Mouse (Mus musculus): Measurements from ENCODE around the gene Pakap. TPM values are rescaled to one million over a fixed set of nuclear protein-coding genes. Genes with fewer than 3 reads are reported as not detected.

The Pakap gene
- polyA plus RNA-seq, 1 experiment from 2014 or later: 25.3 TPM

DNA sequence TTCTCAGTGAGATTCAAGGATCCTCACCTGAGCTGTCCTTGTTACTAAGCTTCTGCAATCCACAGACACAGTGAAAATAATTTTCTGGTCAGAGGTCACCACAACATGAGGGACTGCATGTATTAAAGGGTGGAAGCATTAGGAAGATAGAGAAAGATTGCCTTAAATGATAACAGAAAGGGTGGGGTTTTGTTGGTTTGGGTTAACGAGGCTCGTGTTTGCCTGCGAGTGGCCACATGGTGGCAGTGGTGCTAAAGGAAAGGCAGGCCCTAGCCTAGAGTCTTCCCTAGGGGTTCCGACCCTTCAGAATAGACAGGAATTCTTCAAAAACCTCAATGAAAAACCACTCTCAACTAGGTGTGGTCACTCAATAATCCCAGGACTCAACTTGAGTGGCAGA is 333.2 kb downstream of the Pakap start:
- Histone ChIP-seq H3K27me3 (ENCODE audit: insufficient read depth, poor library complexity, severe bottlenecking) (no peaks in the 10 kb centered on the region), H3K4me3 (no peak overlapping the region), H3K27ac (no peak overlapping the region), H3K4me1 (replicated peaks) (peaks cover 7% of the 10 kb centered on the region), H3K36me3 (peaks cover 12% of the 10 kb centered on the region), H3K9me3 (no peaks in the 10 kb centered on the region)
- 15% methylated on average over 4 of the region's 4 CpGs for WGBS
- peak; percentile 45 for DNase-seq (ENCODE audit: low spot score)

DNA sequence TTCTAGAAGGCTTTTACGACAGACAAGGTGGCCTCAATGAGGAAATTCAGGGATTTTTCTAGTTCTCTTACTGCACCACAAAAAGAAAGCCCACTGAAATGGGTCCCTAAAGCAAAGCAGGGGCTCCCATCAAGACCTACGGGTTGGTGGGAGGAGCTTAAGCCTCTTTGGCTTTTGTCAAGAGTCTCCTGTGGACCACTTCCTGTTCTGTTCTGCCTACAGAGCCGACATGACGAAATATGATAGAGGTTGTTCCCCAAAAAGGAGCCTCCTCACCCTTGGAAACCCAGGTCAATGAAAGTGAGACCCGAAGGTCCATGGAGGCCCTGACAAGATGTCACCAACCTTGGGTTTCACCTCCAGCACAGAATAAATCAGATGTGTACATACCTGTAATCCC is 334.6 kb downstream of the Pakap start:
- Histone ChIP-seq H3K4me1 (replicated peaks) (peaks cover 7% of the 10 kb centered on the region), H3K9me3 (no peaks in the 10 kb centered on the region), H3K4me3 (no peak overlapping the region), H3K36me3 (peaks cover 5% of the 10 kb centered on the region), H3K27me3 (ENCODE audit: insufficient read depth, poor library complexity, severe bottlenecking) (no peaks in the 10 kb centered on the region), H3K27ac (no peak overlapping the region)
- WGBS: 87% methylated on average over 5 of the region's 5 CpGs
- DNase-seq (ENCODE audit: low spot score): no peak

GRCm38 (mm10) chr4:57904211-57904610 is 336.2 kb downstream of the Pakap start:
- DNase-seq (ENCODE audit: low spot score): peak; percentile 68
- WGBS: 16% methylated on average over 5 of the region's 5 CpGs
- H3K27me3 ChIP-seq (ENCODE audit: insufficient read depth, poor library complexity, severe bottlenecking): no peaks in the 10 kb centered on the region
- no peak overlapping the region for H3K27ac ChIP-seq
- H3K4me3 ChIP-seq: no peak overlapping the region
- H3K9me3 ChIP-seq: no peaks in the 10 kb centered on the region
- H3K4me1 ChIP-seq (replicated peaks): peaks cover 7% of the 10 kb centered on the region
- no peaks in the 10 kb centered on the region for H3K36me3 ChIP-seq

DNA sequence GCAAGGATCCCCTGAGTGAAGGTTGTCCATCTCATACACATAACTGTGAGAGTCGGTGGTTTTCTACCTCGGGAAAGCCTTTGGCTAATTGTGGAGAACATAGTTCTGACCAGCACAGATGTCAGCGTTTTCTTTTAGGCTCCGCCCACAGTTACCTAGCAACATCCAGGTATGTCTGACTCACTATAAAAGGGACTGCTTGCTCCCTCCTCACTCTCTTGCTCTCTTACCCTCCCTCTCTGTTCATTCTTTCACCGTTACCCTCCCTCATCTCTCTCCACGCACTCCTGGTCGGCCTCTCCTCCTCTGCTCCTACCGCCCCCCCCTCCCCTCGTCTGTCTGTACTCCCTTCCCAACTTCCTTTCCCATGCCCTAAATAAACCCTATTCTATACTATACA is 336.7 kb downstream of the Pakap start:
- Histone ChIP-seq H3K4me3 (no peak overlapping the region), H3K27me3 (ENCODE audit: insufficient read depth, poor library complexity, severe bottlenecking) (no peaks in the 10 kb centered on the region), H3K36me3 (no peaks in the 10 kb centered on the region), H3K9me3 (no peaks in the 10 kb centered on the region), H3K27ac (no peak overlapping the region), H3K4me1 (replicated peaks) (peaks cover 7% of the 10 kb centered on the region)
- 30% methylated on average over 9 of the region's 9 CpGs for WGBS
- no peak for DNase-seq (ENCODE audit: low spot score)

DNA sequence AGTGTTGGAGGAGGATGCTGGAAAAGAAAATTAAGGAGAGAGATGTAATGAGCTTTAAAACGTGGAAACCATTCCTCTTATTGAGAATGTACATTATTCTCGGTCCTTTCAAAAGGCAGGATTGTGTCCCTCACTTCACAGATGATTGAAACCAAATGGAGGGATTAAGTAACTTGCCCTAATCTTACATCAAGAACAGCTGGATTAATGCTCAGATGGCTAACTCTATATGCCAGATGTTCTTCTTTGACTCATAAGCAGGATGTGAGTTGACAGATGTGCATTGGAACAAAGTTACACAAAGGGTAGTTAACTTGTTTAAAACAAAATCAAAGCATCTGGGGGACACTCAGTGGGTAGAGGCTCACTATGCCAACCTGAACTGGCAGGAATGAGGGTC is 338.7 kb downstream of the Pakap start:
- H3K4me3 ChIP-seq: no peak overlapping the region
- 59% methylated on average over 2 of the region's 2 CpGs for WGBS

DNA sequence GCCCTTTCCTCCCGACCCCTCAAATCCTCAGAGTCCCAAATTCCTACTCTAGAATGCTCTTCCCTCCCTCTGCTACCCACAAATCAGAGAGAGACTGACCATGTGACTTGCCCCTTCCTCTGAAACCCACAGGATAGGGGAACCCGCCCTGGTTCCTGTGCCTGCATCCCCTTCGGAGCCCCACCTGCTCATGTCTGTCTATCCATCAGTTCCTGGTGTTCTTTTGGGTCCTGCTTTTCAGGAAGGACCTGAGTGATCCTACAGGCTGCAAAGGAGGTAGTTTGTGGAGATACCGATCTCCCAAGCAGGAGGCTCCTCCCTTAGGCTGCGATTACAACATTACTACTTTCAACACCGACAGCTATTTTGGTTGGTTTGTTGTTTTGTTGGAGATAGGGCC is 340.9 kb downstream of the Pakap start:
- Histone ChIP-seq H3K27ac (no peak overlapping the region), H3K4me3 (no peak overlapping the region), H3K4me1 (replicated peaks) (peaks cover 7% of the 10 kb centered on the region), H3K36me3 (no peaks in the 10 kb centered on the region), H3K9me3 (no peaks in the 10 kb centered on the region), H3K27me3 (ENCODE audit: insufficient read depth, poor library complexity, severe bottlenecking) (no peaks in the 10 kb centered on the region)
- WGBS: 78% methylated on average over 6 of the region's 6 CpGs
- DNase-seq (ENCODE audit: low spot score): no peak

More for the DNA sequence above, 338.7 kb downstream of the Pakap start:
- peaks cover 7% of the 10 kb centered on the region for H3K4me1 ChIP-seq (replicated peaks)
- no peaks in the 10 kb centered on the region for H3K27me3 ChIP-seq (ENCODE audit: insufficient read depth, poor library complexity, severe bottlenecking)
- no peaks in the 10 kb centered on the region for H3K9me3 ChIP-seq
- no peak overlapping the region for H3K27ac ChIP-seq
- DNase-seq (ENCODE audit: low spot score): no peak
- no peaks in the 10 kb centered on the region for H3K36me3 ChIP-seq

- DNase-seq (ENCODE audit: low spot score): no peak
- Histone ChIP-seq H3K36me3 (no peaks in the 10 kb centered on the region), H3K27me3 (ENCODE audit: insufficient read depth, poor library complexity, severe bottlenecking) (peaks cover 31% of the 10 kb centered on the region), H3K9me3 (no peaks in the 10 kb centered on the region), H3K4me1 (replicated peaks) (peaks cover 14% of the 10 kb centered on the region), H3K27ac (no peak overlapping the region), H3K4me3 (no peak overlapping the region)
These were observed 345.0 kb downstream of the Pakap start for GRCm38 (mm10) chr4:57913021-57913420.

- peaks cover 16% of the 10 kb centered on the region for H3K4me1 ChIP-seq (replicated peaks)
- no peak overlapping the region for H3K4me3 ChIP-seq
- H3K27me3 ChIP-seq (ENCODE audit: insufficient read depth, poor library complexity, severe bottlenecking): peaks cover 31% of the 10 kb centered on the region
- no peak overlapping the region for H3K27ac ChIP-seq
- WGBS: 75% methylated on average over 10 of the region's 10 CpGs
- DNase-seq (ENCODE audit: low spot score): no peak
- no peaks in the 10 kb centered on the region for H3K9me3 ChIP-seq
- H3K36me3 ChIP-seq: no peaks in the 10 kb centered on the region
These were observed 346.5 kb downstream of the Pakap start for GRCm38 (mm10) chr4:57914193-57915190.

- DNase-seq (ENCODE audit: low spot score): no peak
- 40% methylated on average over 17 of the region's 17 CpGs for WGBS
- peaks cover 31% of the 10 kb centered on the region for H3K27me3 ChIP-seq (ENCODE audit: insufficient read depth, poor library complexity, severe bottlenecking)
These were observed 347.4 kb downstream of the Pakap start for GRCm38 (mm10) chr4:57915216-57915965.

GRCm38 (mm10) chr4:57916201-57916661 is 348.3 kb downstream of the Pakap start, which contains the start of gene D630039A03Rik:
Gene D630039A03Rik, minus strand, starts transcription at chr4:57916297.
- H3K27ac ChIP-seq: no peak within 1 kb of the TSS; the same call in 1 of the 2 replicates
- no peaks in the 10 kb centered on the region for H3K9me3 ChIP-seq
- peak within 1 kb of the TSS; percentile 23; the same call in 1 of the 2 replicates for H3K4me3 ChIP-seq
- H3K4me1 ChIP-seq (replicated peaks): peaks cover 33% of the 10 kb centered on the region
- DNase-seq (ENCODE audit: low spot score): no peak
- H3K36me3 ChIP-seq: no peaks in the 10 kb centered on the region
- WGBS: 39% methylated on average over 9 of the region's 9 CpGs
- peaks cover 31% of the 10 kb centered on the region for H3K27me3 ChIP-seq (ENCODE audit: insufficient read depth, poor library complexity, severe bottlenecking)

More at GRCm38 (mm10) chr4:57915216-57915965, 347.4 kb downstream of the Pakap start:
- H3K36me3 ChIP-seq: no peaks in the 10 kb centered on the region
- H3K27ac ChIP-seq: no peak overlapping the region; the same call in 1 of the 2 replicates
- H3K4me3 ChIP-seq: peak overlapping the region; percentile 23; the same call in 1 of the 2 replicates
- H3K9me3 ChIP-seq: no peaks in the 10 kb centered on the region
- H3K4me1 ChIP-seq (replicated peaks): peaks cover 25% of the 10 kb centered on the region

GRCm38 (mm10) chr4:57916711-57917110 is 348.7 kb downstream of the Pakap start:
- Histone ChIP-seq H3K4me3 (no peak overlapping the region), H3K9me3 (no peaks in the 10 kb centered on the region), H3K27ac (no peak overlapping the region), H3K27me3 (ENCODE audit: insufficient read depth, poor library complexity, severe bottlenecking) (peaks cover 31% of the 10 kb centered on the region), H3K4me1 (replicated peaks) (peaks cover 33% of the 10 kb centered on the region), H3K36me3 (no peaks in the 10 kb centered on the region)
- WGBS: 81% methylated on average over 4 of the region's 4 CpGs
- DNase-seq (ENCODE audit: low spot score): no peak

DNA sequence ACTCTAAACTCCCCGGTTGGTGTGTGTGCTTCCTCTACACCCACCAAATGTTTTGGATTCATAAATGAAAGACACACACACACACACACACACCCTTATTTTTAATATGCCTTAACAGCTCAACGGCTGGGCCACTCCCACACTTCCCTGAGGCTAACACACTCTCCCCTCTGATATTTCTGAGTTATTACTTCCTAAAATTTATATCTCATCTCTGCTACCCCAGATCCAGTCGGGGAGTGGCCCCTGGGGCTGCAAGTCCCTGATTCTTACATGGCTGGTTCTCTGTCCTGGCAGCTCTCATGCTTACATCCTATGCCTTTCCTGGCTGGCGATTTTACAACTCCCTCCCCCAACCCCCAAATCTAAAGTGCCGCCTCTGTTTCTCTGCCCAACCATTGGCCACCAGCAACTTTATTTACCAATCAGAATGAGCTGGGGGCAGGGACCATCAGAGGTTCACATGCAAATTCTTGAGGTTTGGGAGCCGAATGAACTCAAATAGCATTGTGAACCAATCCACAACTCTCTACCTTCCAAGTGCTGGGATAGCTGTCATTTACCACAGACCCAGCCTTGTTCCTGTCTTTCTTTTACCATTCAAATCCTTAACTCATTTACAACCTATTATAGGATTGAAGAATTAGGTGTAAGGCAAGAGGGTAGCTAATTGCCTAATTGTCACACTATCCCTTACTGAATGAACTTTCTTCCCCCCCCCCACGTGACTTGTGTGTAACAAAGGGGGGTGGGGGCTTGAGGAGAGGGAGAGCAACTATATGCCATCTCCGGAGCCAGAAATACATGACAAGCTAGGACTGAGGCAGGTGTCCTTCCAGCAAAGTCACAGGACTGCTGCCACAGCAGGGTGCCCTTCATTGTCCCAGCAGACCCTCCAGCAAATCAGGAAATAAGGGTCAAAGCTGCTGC is 351.8 kb downstream of the Pakap start:
- Histone ChIP-seq H3K9me3 (no peaks in the 10 kb centered on the region), H3K4me1 (replicated peaks) (peaks cover 40% of the 10 kb centered on the region), H3K27me3 (ENCODE audit: insufficient read depth, poor library complexity, severe bottlenecking) (peaks cover 27% of the 10 kb centered on the region), H3K27ac (no peak overlapping the region), H3K36me3 (no peaks in the 10 kb centered on the region), H3K4me3 (no peak overlapping the region)
- peak; percentile 30 for DNase-seq (ENCODE audit: low spot score)
- WGBS: 20% methylated on average over 8 of the region's 8 CpGs
